Mouse (Mus musculus): Measurements from ENCODE around the gene Trim12a. TPM values are rescaled to one million over a fixed set of nuclear protein-coding genes. Genes with fewer than 3 reads are reported as not detected.
"Not testable (repeated sequence)": the region's sequence is repeated elsewhere in the genome, so short reads cannot be mapped to it uniquely, and the experiment has no call there.

Gene Trim12a
- polyA plus RNA-seq (2015; fragmentation: Nextera tagmentation; extraction: Ambion mirVana): 2.8 and 3.0 TPM in 2 replicates

DNA sequence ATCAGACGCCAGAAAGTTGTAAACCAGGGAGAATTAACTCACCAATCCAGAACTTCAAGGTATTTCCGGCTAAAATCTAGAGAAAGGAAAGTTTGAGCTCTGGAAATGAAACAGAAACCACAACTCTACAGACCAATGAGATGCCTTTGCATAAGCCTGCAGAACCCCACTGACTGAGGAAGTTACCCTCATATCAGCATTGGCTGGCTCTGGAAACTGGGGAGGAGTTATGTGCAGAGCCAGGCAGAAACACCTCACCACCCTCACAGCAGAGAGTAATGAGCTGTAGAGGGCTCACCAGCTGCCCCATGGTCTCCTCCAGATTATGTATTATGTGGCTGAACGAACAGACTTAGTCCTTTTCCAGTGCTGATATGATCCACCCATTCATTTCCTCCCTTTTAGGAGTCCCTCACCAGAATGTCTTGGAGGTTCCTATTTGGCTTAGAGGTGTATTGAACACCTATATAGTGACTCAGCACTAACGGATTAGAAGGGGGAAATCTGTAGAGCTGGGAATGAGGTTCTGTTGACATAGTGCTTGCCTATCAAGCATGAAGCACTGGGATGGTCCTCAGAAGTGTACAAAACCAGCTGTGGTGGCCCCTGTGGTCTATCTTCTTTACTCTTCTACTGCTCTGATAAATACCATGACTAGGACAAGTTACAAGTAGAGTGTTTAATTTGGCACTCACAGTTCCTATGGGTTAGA, at the start of gene Trim12a:
Gene Trim12a (minus strand): TSS at position 98 of the 712 bp plus-strand sequence.
- Histone ChIP-seq H3K27ac (ENCODE audit: low read length) (peak within 1 kb of the TSS; percentile 21), H3K9ac (ENCODE audit: low read depth, low read length) (peak within 1 kb of the TSS; percentile 45; the same call in 1 of the 2 replicates), H3K4me2 (ENCODE audit: low read depth, low read length) (peak within 1 kb of the TSS; percentile 64), H3K4me3 (ENCODE audit: low read depth, low read length) (peak within 1 kb of the TSS; percentile 63)
- H3K36me3 ChIP-seq (ENCODE audit: control insufficient read depth, insufficient read depth); H3K27me3 ChIP-seq (ENCODE audit: control insufficient read depth, insufficient read depth, low read depth, low read length); H3K9me3 ChIP-seq (replicated peaks; ENCODE audit: control insufficient read depth, low read length); H3K4me1 ChIP-seq (ENCODE audit: control insufficient read depth, low read depth, low read length): not testable (repeated sequence)
- WGBS (ENCODE audit: insufficient replicate concordance): 8% methylated on average over 4 of the region's 4 CpGs
- peak; percentile 92 for ATAC-seq (ENCODE audit: low read depth)

DNA sequence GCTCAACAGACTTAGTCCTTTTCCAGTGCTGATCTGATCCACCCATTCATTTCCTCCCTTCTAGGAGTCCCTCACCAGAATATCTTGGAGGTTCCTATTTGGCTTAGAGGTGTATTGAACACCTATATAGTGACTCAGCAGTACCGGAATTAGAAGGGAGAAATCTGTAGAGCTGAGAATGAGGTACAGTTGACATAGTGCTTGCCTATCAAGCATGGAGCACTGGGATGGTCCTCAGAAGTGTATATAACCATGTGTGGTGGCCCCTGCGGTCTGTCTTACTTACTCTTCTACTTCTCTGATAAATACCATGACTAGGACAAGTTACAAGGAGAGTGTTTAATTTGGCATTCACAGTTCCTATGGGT, 38.3 kb upstream of the Trim12a start:
- Histone ChIP-seq H3K27me3 (ENCODE audit: control insufficient read depth, insufficient read depth, low read depth, low read length) (no peaks in the 10 kb centered on the region), H3K4me1 (ENCODE audit: control insufficient read depth, low read depth, low read length) (peaks cover 4% of the 10 kb centered on the region), H3K9me3 (replicated peaks; ENCODE audit: control insufficient read depth, low read length) (no peaks in the 10 kb centered on the region), H3K4me3 (ENCODE audit: low read depth, low read length) (peak overlapping the region; percentile 65), H3K9ac (ENCODE audit: low read depth, low read length) (no peak overlapping the region), H3K27ac (ENCODE audit: low read length) (peak overlapping the region; percentile 29; the same call in 1 of the 2 replicates), H3K36me3 (ENCODE audit: control insufficient read depth, insufficient read depth) (no peaks in the 10 kb centered on the region), H3K4me2 (ENCODE audit: low read depth, low read length) (peak overlapping the region; percentile 78)
- 59% methylated on average over 2 of the region's 2 CpGs for WGBS (ENCODE audit: insufficient replicate concordance)
- no peak for ATAC-seq (ENCODE audit: low read depth)

DNA sequence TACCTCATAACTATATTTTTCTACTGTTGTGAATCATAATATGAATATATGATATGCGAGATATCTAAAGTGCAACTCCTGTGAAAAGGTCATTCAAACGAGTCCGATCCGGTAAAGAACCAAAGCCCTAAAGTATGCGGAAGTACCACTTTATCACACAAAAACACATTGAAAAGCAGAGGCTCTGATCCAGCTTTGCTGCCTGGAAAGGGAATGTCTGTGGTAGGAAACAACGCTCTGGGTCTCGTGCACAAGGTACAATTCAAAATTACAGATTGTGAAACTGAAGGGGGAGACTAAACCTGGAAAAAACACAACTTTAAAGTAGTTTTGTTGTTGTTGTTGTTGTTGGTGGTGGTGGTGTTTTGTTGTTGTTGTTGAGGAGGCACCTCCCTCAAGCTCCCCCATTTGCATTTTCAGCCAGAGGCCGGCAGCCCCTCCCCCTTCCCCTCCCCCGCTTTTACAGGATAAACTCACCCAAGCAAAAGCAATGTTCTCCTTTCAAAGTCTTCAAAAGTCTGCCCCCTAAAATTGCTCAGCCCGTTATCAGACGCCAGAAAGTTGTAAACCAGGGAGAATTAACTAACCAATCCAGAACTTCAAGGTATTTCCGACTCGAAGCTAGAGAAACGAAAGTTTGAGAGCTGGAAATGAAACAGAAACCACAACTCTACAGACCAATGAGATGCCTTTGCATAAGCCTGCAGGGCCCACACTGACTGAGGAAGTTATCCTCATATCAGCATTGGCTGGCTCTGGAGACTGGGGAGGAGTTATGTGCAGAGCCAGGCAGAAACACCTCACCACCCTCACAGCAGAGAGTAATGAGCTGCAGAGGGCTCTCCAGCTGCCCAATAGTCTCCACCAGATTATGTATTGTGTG, 37.7 kb upstream of the Trim12a start, which contains the start of gene Trim12c:
Gene Trim12c (minus strand): TSS at position 646 of the 883 bp plus-strand sequence.
- peak within 1 kb of the TSS; percentile 78 for H3K4me2 ChIP-seq (ENCODE audit: low read depth, low read length)
- 3% methylated on average over 14 of the region's 14 CpGs for WGBS (ENCODE audit: insufficient replicate concordance)
- peak within 1 kb of the TSS; percentile 74 for H3K27ac ChIP-seq (ENCODE audit: low read length)
- no peaks in the 10 kb centered on the region for H3K27me3 ChIP-seq (ENCODE audit: control insufficient read depth, insufficient read depth, low read depth, low read length)
- no peaks in the 10 kb centered on the region for H3K9me3 ChIP-seq (replicated peaks; ENCODE audit: control insufficient read depth, low read length)
- H3K4me1 ChIP-seq (ENCODE audit: control insufficient read depth, low read depth, low read length): peaks cover 4% of the 10 kb centered on the region
- peak within 1 kb of the TSS; percentile 65 for H3K4me3 ChIP-seq (ENCODE audit: low read depth, low read length)
- no peaks in the 10 kb centered on the region for H3K36me3 ChIP-seq (ENCODE audit: control insufficient read depth, insufficient read depth)
- ATAC-seq (ENCODE audit: low read depth): peak; percentile 99
- H3K9ac ChIP-seq (ENCODE audit: low read depth, low read length): peak within 1 kb of the TSS; percentile 53; the same call in 1 of the 2 replicates

DNA sequence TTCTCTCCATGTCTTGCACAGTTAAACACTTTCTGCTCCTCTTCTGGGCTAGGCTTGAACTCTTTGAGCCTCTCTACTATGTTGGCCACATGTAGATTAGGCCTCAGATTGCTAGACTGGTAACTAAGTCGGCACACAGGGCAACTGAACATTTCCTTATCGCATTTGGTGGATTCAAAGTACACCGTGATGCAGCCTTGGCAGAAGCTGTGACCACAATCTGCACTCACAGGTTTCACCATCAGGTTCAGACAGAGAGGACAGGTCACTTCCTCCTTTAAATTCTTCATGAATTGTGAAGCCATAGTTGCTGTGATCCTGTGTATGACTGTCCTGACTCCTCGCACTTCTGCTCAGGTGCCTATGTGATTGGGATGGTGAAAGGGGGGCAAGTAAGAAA, 32.8 kb upstream of the Trim12a start:
- H3K36me3 ChIP-seq (ENCODE audit: control insufficient read depth, insufficient read depth); ATAC-seq (ENCODE audit: low read depth): not testable (repeated sequence)
- WGBS (ENCODE audit: insufficient replicate concordance): 62% methylated on average over 4 of the region's 4 CpGs

DNA sequence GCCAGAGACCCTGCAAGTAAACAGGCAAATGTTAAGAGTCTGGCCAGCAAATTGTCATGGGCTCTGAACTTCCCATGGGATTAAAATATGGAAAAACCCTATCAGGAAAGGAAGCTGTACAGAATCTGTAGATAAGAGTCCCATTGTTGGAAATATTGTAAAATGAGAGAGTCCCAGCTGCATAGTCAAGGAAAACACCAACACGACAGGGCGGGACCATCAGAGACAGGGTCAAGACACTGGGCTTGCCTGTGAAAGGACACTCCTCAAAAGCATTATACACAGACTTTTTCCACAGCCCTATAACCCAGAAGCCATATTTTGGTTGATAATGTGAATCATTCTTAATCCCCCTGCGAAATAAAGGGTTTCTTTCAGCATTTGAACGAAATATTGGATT, 25.5 kb upstream of the Trim12a start:
- not testable (repeated sequence) for ATAC-seq (ENCODE audit: low read depth); H3K36me3 ChIP-seq (ENCODE audit: control insufficient read depth, insufficient read depth); H3K27me3 ChIP-seq (ENCODE audit: control insufficient read depth, insufficient read depth, low read depth, low read length); H3K27ac ChIP-seq (ENCODE audit: low read length); H3K4me2 ChIP-seq (ENCODE audit: low read depth, low read length); H3K4me1 ChIP-seq (ENCODE audit: control insufficient read depth, low read depth, low read length); H3K9ac ChIP-seq (ENCODE audit: low read depth, low read length); H3K9me3 ChIP-seq (replicated peaks; ENCODE audit: control insufficient read depth, low read length); H3K4me3 ChIP-seq (ENCODE audit: low read depth, low read length)
- WGBS (ENCODE audit: insufficient replicate concordance): 60% methylated on average over 2 of the region's 4 CpGs

More for the DNA sequence above, 32.8 kb upstream of the Trim12a start:
- H3K9ac ChIP-seq (ENCODE audit: low read depth, low read length); H3K27me3 ChIP-seq (ENCODE audit: control insufficient read depth, insufficient read depth, low read depth, low read length); H3K4me1 ChIP-seq (ENCODE audit: control insufficient read depth, low read depth, low read length); H3K4me3 ChIP-seq (ENCODE audit: low read depth, low read length); H3K4me2 ChIP-seq (ENCODE audit: low read depth, low read length); H3K9me3 ChIP-seq (replicated peaks; ENCODE audit: control insufficient read depth, low read length); H3K27ac ChIP-seq (ENCODE audit: low read length): not testable (repeated sequence)

DNA sequence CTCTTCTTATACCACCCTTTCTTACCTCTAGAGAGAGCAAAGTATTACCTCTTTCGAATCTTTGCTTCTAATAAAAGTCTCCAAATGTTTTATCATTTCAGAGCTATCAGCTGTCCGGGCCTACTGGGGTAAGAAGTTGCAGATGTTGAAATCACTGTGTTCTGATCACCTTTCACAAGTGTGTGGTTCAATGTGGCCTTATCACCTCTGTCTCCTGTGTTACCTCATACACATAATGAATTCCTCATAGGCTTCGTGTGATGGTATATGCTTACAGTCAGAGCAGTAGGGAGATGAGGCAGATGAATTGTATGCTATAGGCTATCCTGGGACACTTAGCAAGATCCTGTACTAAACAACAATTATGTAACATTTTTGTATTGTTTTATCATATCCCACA, 20.3 kb upstream of the Trim12a start:
- H3K4me1 ChIP-seq (ENCODE audit: control insufficient read depth, low read depth, low read length); H3K9ac ChIP-seq (ENCODE audit: low read depth, low read length); ATAC-seq (ENCODE audit: low read depth); H3K27me3 ChIP-seq (ENCODE audit: control insufficient read depth, insufficient read depth, low read depth, low read length); H3K36me3 ChIP-seq (ENCODE audit: control insufficient read depth, insufficient read depth); H3K9me3 ChIP-seq (replicated peaks; ENCODE audit: control insufficient read depth, low read length); H3K27ac ChIP-seq (ENCODE audit: low read length); H3K4me3 ChIP-seq (ENCODE audit: low read depth, low read length); H3K4me2 ChIP-seq (ENCODE audit: low read depth, low read length): not testable (repeated sequence)
- 49% methylated on average over 3 of the region's 3 CpGs for WGBS (ENCODE audit: insufficient replicate concordance)

DNA sequence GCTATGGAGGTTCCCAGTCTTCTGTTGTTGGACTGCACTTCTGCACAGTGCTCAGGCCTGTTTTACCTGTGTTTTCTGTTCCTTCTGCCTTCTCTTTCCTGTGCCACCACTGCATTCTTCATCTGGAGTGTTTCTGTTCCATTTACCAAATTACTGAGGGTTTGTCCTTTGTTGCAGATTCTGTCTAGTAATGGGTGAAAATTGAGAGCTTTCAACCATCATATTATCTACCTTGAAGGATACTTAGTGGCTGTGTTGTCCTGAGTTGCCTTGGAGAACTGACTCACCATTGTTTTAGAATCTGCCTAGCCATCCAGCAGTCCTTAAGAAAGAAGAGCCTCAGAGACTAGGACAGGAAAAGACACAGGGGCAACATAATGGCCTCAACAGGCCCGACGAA, 13.9 kb upstream of the Trim12a start, which contains the start of gene Trim34b:
Gene Trim34b (plus strand): TSS at position 301 of the 400 bp plus-strand sequence.
- not testable (repeated sequence) for H3K36me3 ChIP-seq (ENCODE audit: control insufficient read depth, insufficient read depth); H3K9ac ChIP-seq (ENCODE audit: low read depth, low read length); ATAC-seq (ENCODE audit: low read depth); H3K27ac ChIP-seq (ENCODE audit: low read length); H3K27me3 ChIP-seq (ENCODE audit: control insufficient read depth, insufficient read depth, low read depth, low read length); H3K4me2 ChIP-seq (ENCODE audit: low read depth, low read length); H3K4me3 ChIP-seq (ENCODE audit: low read depth, low read length); H3K9me3 ChIP-seq (replicated peaks; ENCODE audit: control insufficient read depth, low read length); H3K4me1 ChIP-seq (ENCODE audit: control insufficient read depth, low read depth, low read length)
- 84% methylated on average over 2 of the region's 2 CpGs for WGBS (ENCODE audit: insufficient replicate concordance)

DNA sequence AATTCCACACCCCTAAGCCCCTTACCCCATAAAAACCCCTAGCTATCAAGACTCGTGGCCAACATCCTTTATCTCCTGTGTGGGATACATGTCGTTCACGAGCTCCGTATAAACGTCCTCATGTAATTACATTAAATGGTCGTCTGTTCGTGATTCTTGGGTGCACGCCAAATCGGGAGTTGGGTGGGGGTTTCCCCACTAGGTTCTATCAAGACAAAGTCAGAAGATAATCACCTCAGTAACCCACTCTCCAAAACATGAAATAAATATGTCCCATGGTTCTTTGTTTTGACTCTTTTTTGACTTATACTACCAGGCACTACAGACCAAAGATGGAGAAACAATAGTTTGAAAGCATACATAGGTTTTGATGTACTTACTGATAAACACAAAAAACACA, 6.8 kb upstream of the Trim12a start:
- 70% methylated on average over 9 of the region's 9 CpGs for WGBS (ENCODE audit: insufficient replicate concordance)
- no peak overlapping the region for H3K27ac ChIP-seq (ENCODE audit: low read length)
- ATAC-seq (ENCODE audit: low read depth): no peak
- no peaks in the 10 kb centered on the region for H3K4me1 ChIP-seq (ENCODE audit: control insufficient read depth, low read depth, low read length)
- no peaks in the 10 kb centered on the region for H3K27me3 ChIP-seq (ENCODE audit: control insufficient read depth, insufficient read depth, low read depth, low read length)
- H3K9ac ChIP-seq (ENCODE audit: low read depth, low read length): no peak overlapping the region
- no peak overlapping the region for H3K4me2 ChIP-seq (ENCODE audit: low read depth, low read length)
- H3K36me3 ChIP-seq (ENCODE audit: control insufficient read depth, insufficient read depth): no peaks in the 10 kb centered on the region
- H3K9me3 ChIP-seq (replicated peaks; ENCODE audit: control insufficient read depth, low read length): no peaks in the 10 kb centered on the region
- no peak overlapping the region for H3K4me3 ChIP-seq (ENCODE audit: low read depth, low read length)
